33 mouse cellular contexts compared by ENCODE assay signal in genomic region chr10:77671519-77671918, GRCm38 (mm10). TPM values are rescaled to one million over a fixed set of nuclear protein-coding genes. Genes with fewer than 3 reads are reported as not detected.
A peak's percentile ranks its signal among the peaks of the same experiment; 100 is the strongest.
DNase-seq lines count a peak whose midpoint lies in the region; ATAC-seq and TF ChIP-seq lines count a peak whose summit lies in the region.
"Had no signal": no experiment of that assay in that cellular context is flagged by ENCODE, and none has a peak within 500 bp of the region (broad histone marks: within the 10 kb centered on the region; RNA-seq: fewer than 3 reads in every experiment).

No protein-coding gene starts in this region.

- H3K4me2 ChIP-seq in intestine, embryonic 15.5 days (replicated peaks), result no peak overlapping the region
- no peak overlapping the region for H3K4me2 ChIP-seq in intestine, postnatal 0 days (replicated peaks; ENCODE audit: low read depth)
- H3K4me2 ChIP-seq in liver, embryonic 13.5 days, result peak overlapping the region; percentile 19; the same call in 1 of the 2 replicates
- H3K4me2 ChIP-seq: limb, embryonic 12.5 days; neural tube, embryonic 13.5 days; stomach, embryonic 15.5 days had no signal

- no peaks in the 10 kb centered on the region for H3K36me3 ChIP-seq in intestine, embryonic 15.5 days
- no peaks in the 10 kb centered on the region for H3K36me3 ChIP-seq in intestine, postnatal 0 days (ENCODE audit: control insufficient read depth, insufficient read depth)
- no peaks in the 10 kb centered on the region for H3K36me3 ChIP-seq in liver, embryonic 13.5 days
- H3K36me3 ChIP-seq: limb, embryonic 12.5 days; neural tube, embryonic 13.5 days; stomach, embryonic 15.5 days had no signal

- ATAC-seq in intestine, embryonic 15.5 days, result peak; percentile 72
- no peak; the same call in 1 of the 2 replicates for ATAC-seq in intestine, postnatal 0 days
- ATAC-seq in liver, embryonic 13.5 days (ENCODE audit: low read depth), result peak; percentile 90
- ATAC-seq in megakaryocyte-erythroid progenitor cell, adult 5-6 weeks (replicated peaks; ENCODE audit: low FRiP score, low TSS enrichment, poor library complexity, severe bottlenecking), result peak; percentile 80
- ATAC-seq: midbrain, embryonic 16.5 days had no signal

- no peaks in the 10 kb centered on the region for H3K9me3 ChIP-seq in intestine, embryonic 15.5 days
- no peaks in the 10 kb centered on the region for H3K9me3 ChIP-seq in intestine, postnatal 0 days (ENCODE audit: control insufficient read depth)
- H3K9me3 ChIP-seq in liver, embryonic 13.5 days (replicated peaks), result no peaks in the 10 kb centered on the region
- H3K9me3 ChIP-seq: limb, embryonic 12.5 days; neural tube, embryonic 13.5 days; stomach, embryonic 15.5 days had no signal

- intact Hi-C loops in left cerebral cortex, postnatal 36 days (cut with DNase I), result no loop called here

- H3K4me3 ChIP-seq in intestine, embryonic 15.5 days (replicated peaks), result no peak overlapping the region
- H3K4me3 ChIP-seq in intestine, postnatal 0 days (ENCODE audit: low read depth, low read length), result no peak overlapping the region
- no peak overlapping the region for H3K4me3 ChIP-seq in liver, embryonic 13.5 days (replicated peaks)
- H3K4me3 ChIP-seq: heart, adult 2 months; limb, embryonic 12.5 days; megakaryocyte, embryonic 14.5 days; myocyte; neural tube, embryonic 13.5 days; stomach, embryonic 15.5 days had no signal

- peaks cover 4% of the 10 kb centered on the region; the same call in 1 of the 2 replicates for H3K27me3 ChIP-seq in intestine, embryonic 15.5 days (replicated peaks)
- peaks cover under 1% of the 10 kb centered on the region; the same call in 1 of the 2 replicates for H3K27me3 ChIP-seq in intestine, postnatal 0 days (replicated peaks; ENCODE audit: control insufficient read depth, insufficient read depth, low read length)
- H3K27me3 ChIP-seq in liver, embryonic 13.5 days, result peaks cover 29% of the 10 kb centered on the region

- peak; percentile 59 for DNase-seq in c-Kit-positive CD71-positive TER-119-positive erythroid progenitor cells, embryonic 14.5 days (ENCODE audit: low spot score)
- DNase-seq in liver, embryonic 13.5 days, result peak; percentile 62
- DNase-seq in frontal cortex, adult 2 months (ENCODE audit: extremely low spot score in 1 of 2, low spot score in 1 of 2), result no peak
- DNase-seq in left cerebral cortex, postnatal 36 days (ENCODE audit: low spot score in 2 of 2), result no peak
- DNase-seq in ovary, postnatal 14 days (ENCODE audit: low spot score), result no peak
- DNase-seq: adrenal gland, postnatal 25 days; cerebellum, adult 11-12 months; cerebellum, postnatal 10 days; gastrocnemius, postnatal 36 days; heart, adult 2 months; kidney, adult 8-10 months; kidney, postnatal 14 days; lung, adult 2 months; lung, postnatal 14 days; thymus, postnatal 36 days had no signal

- no peak for TF ChIP-seq CTCF in intestine, postnatal 0 days (IDR thresholded peaks at IDR 0.05; ENCODE audit: low read depth)

- H3K4me1 ChIP-seq in intestine, embryonic 15.5 days (replicated peaks), result no peaks in the 10 kb centered on the region
- H3K4me1 ChIP-seq in intestine, postnatal 0 days (replicated peaks; ENCODE audit: control insufficient read depth, insufficient read depth, low read length), result no peaks in the 10 kb centered on the region
- H3K4me1 ChIP-seq in liver, embryonic 13.5 days (replicated peaks), result peaks cover 26% of the 10 kb centered on the region
- H3K4me1 ChIP-seq: neural tube, embryonic 13.5 days; stomach, embryonic 15.5 days had no signal

- no peak overlapping the region for H3K27ac ChIP-seq in intestine, embryonic 15.5 days
- no peak overlapping the region for H3K27ac ChIP-seq in intestine, postnatal 0 days (ENCODE audit: low read depth, low read length)
- H3K27ac ChIP-seq in liver, embryonic 13.5 days, result peak overlapping the region; percentile 59
- H3K27ac ChIP-seq: heart, adult 2 months; limb, embryonic 12.5 days; neural tube, embryonic 13.5 days; stomach, embryonic 15.5 days had no signal

- 23% methylated on average over 4 of the region's 4 CpGs for WGBS in intestine, embryonic 15.5 days
- 21% methylated on average over 4 of the region's 4 CpGs for WGBS in intestine, postnatal 0 days
- 6% methylated on average over 4 of the region's 4 CpGs for WGBS in liver, embryonic 13.5 days (ENCODE audit: insufficient replicate concordance)

- no peak overlapping the region for H3K9ac ChIP-seq in intestine, embryonic 15.5 days
- H3K9ac ChIP-seq in intestine, postnatal 0 days (ENCODE audit: low read depth, low read length), result no peak overlapping the region
- no peak overlapping the region for H3K9ac ChIP-seq in liver, embryonic 13.5 days
- H3K9ac ChIP-seq: limb, embryonic 12.5 days; neural tube, embryonic 13.5 days; stomach, embryonic 15.5 days had no signal

RNA-seq across cellular contexts. Expression of gene Tspear, which starts 14.8 kb away (rescaled TPM):
- 0.47 and 0.53 TPM in 2 replicates for polyA plus RNA-seq in intestine, embryonic 15.5 days (2015; fragmentation: Nextera tagmentation; extraction: Ambion mirVana)
- polyA plus RNA-seq in intestine, postnatal 0 days (2015; fragmentation: Nextera tagmentation; extraction: Ambion mirVana), result 0.10 and 0.20 TPM in 2 replicates
- polyA plus RNA-seq in liver, embryonic 13.5 days (2015; fragmentation: Nextera tagmentation; extraction: Ambion mirVana), result 0.07 and 0.10 TPM in 2 replicates
- total RNA-seq in megakaryocyte-erythroid progenitor cell, adult 5-6 weeks (2014; fragmentation: Nextera tagmentation), result 0.22 TPM in 1 of 2 replicates, not detected in the other
- total RNA-seq in megakaryocyte-erythroid progenitor cell, adult 5-6 weeks (2017), result not detected in 2 replicates
- polyA plus RNA-seq in frontal cortex, adult 2 months (2012; rRNA removed), result 0.04 TPM in 1 of 2 replicates, not detected in the other
- total RNA-seq in left cerebral cortex, postnatal 36 days (2021), result under 1 TPM in 1 of 2 experiments, not detected in 1; 0.25 TPM
- total RNA-seq: gastrocnemius, adult 18-20 months; gastrocnemius, postnatal 36 days; heart, adult 2 months; layer of hippocampus, postnatal 25 days had no signal
- polyA plus RNA-seq: C2C12; heart, adult 2 months; heart, postnatal 0 days; myocyte had no signal

RNA-seq across cellular contexts. Expression of gene Gm19402, which starts 19.0 kb away (rescaled TPM):
- polyA plus RNA-seq in intestine, embryonic 15.5 days (2015; fragmentation: Nextera tagmentation; extraction: Ambion mirVana), result not detected in 2 replicates
- polyA plus RNA-seq in intestine, postnatal 0 days (2015; fragmentation: Nextera tagmentation; extraction: Ambion mirVana), result not detected in 2 replicates
- polyA plus RNA-seq in liver, embryonic 13.5 days (2015; fragmentation: Nextera tagmentation; extraction: Ambion mirVana), result not detected in 2 replicates
- not detected in 2 replicates for total RNA-seq in megakaryocyte-erythroid progenitor cell, adult 5-6 weeks (2014; fragmentation: Nextera tagmentation)
- total RNA-seq in megakaryocyte-erythroid progenitor cell, adult 5-6 weeks (2017), result not detected in 2 replicates
- polyA plus RNA-seq in frontal cortex, adult 2 months (2012; rRNA removed), result not detected in 2 replicates
- not detected for total RNA-seq in left cerebral cortex, postnatal 36 days (2021)
- total RNA-seq: adrenal gland, postnatal 25 days; gastrocnemius, adult 18-20 months; gastrocnemius, postnatal 36 days; heart, adult 2 months; layer of hippocampus, adult 18-20 months; layer of hippocampus, postnatal 25 days had no signal
- polyA plus RNA-seq: brain, embryonic 14.5 days; C2C12; embryonic facial prominence, embryonic 11.5 days; forebrain, embryonic 11.5 days; heart, adult 2 months; heart, postnatal 0 days; hindbrain, embryonic 11.5 days; limb, embryonic 12.5 days; lung, adult 2 months; midbrain, embryonic 16.5 days; myocyte; neural tube, embryonic 13.5 days; stomach, embryonic 15.5 days had no signal

RNA-seq across cellular contexts. Expression of gene Gm9508, which starts 25.5 kb away (rescaled TPM):
- not detected in 2 replicates for polyA plus RNA-seq in intestine, embryonic 15.5 days (2015; fragmentation: Nextera tagmentation; extraction: Ambion mirVana)
- polyA plus RNA-seq in intestine, postnatal 0 days (2015; fragmentation: Nextera tagmentation; extraction: Ambion mirVana), result not detected in 2 replicates
- polyA plus RNA-seq in liver, embryonic 13.5 days (2015; fragmentation: Nextera tagmentation; extraction: Ambion mirVana), result not detected in 2 replicates
- total RNA-seq in megakaryocyte-erythroid progenitor cell, adult 5-6 weeks (2014; fragmentation: Nextera tagmentation), result not detected in 2 replicates
- not detected in 2 replicates for total RNA-seq in megakaryocyte-erythroid progenitor cell, adult 5-6 weeks (2017)
- polyA plus RNA-seq in frontal cortex, adult 2 months (2012; rRNA removed), result not detected in 2 replicates
- total RNA-seq in left cerebral cortex, postnatal 36 days (2021), result not detected
- total RNA-seq: adrenal gland, postnatal 25 days; gastrocnemius, adult 18-20 months; gastrocnemius, postnatal 36 days; heart, adult 2 months; layer of hippocampus, adult 18-20 months; layer of hippocampus, postnatal 25 days had no signal
- polyA plus RNA-seq: brain, embryonic 14.5 days; C2C12; embryonic facial prominence, embryonic 11.5 days; forebrain, embryonic 11.5 days; heart, adult 2 months; heart, postnatal 0 days; hindbrain, embryonic 11.5 days; limb, embryonic 12.5 days; lung, adult 2 months; midbrain, embryonic 16.5 days; myocyte; neural tube, embryonic 13.5 days; stomach, embryonic 15.5 days had no signal

RNA-seq across cellular contexts. Expression of gene Gm10272, which starts 34.9 kb away (rescaled TPM):
- polyA plus RNA-seq in intestine, embryonic 15.5 days (2015; fragmentation: Nextera tagmentation; extraction: Ambion mirVana), result not detected in 2 replicates
- not detected in 2 replicates for polyA plus RNA-seq in intestine, postnatal 0 days (2015; fragmentation: Nextera tagmentation; extraction: Ambion mirVana)
- not detected in 2 replicates for polyA plus RNA-seq in liver, embryonic 13.5 days (2015; fragmentation: Nextera tagmentation; extraction: Ambion mirVana)
- total RNA-seq in megakaryocyte-erythroid progenitor cell, adult 5-6 weeks (2014; fragmentation: Nextera tagmentation), result not detected in 2 replicates
- not detected in 2 replicates for total RNA-seq in megakaryocyte-erythroid progenitor cell, adult 5-6 weeks (2017)
- polyA plus RNA-seq in frontal cortex, adult 2 months (2012; rRNA removed), result not detected in 2 replicates
- total RNA-seq in left cerebral cortex, postnatal 36 days (2021), result not detected
- total RNA-seq: adrenal gland, postnatal 25 days; gastrocnemius, adult 18-20 months; gastrocnemius, postnatal 36 days; heart, adult 2 months; layer of hippocampus, adult 18-20 months; layer of hippocampus, postnatal 25 days had no signal
- polyA plus RNA-seq: brain, embryonic 14.5 days; C2C12; embryonic facial prominence, embryonic 11.5 days; forebrain, embryonic 11.5 days; heart, adult 2 months; heart, postnatal 0 days; hindbrain, embryonic 11.5 days; limb, embryonic 12.5 days; lung, adult 2 months; midbrain, embryonic 16.5 days; myocyte; neural tube, embryonic 13.5 days; stomach, embryonic 15.5 days had no signal

RNA-seq across cellular contexts. Expression of gene Gm10024, which starts 39.7 kb away (rescaled TPM):
- polyA plus RNA-seq in intestine, embryonic 15.5 days (2015; fragmentation: Nextera tagmentation; extraction: Ambion mirVana), result not detected in 2 replicates
- not detected in 2 replicates for polyA plus RNA-seq in intestine, postnatal 0 days (2015; fragmentation: Nextera tagmentation; extraction: Ambion mirVana)
- not detected in 2 replicates for polyA plus RNA-seq in liver, embryonic 13.5 days (2015; fragmentation: Nextera tagmentation; extraction: Ambion mirVana)
- total RNA-seq in megakaryocyte-erythroid progenitor cell, adult 5-6 weeks (2014; fragmentation: Nextera tagmentation), result not detected in 2 replicates
- total RNA-seq in megakaryocyte-erythroid progenitor cell, adult 5-6 weeks (2017), result not detected in 2 replicates
- polyA plus RNA-seq in frontal cortex, adult 2 months (2012; rRNA removed), result not detected in 2 replicates
- total RNA-seq in left cerebral cortex, postnatal 36 days (2021), result not detected
- total RNA-seq: adrenal gland, postnatal 25 days; gastrocnemius, adult 18-20 months; gastrocnemius, postnatal 36 days; heart, adult 2 months; layer of hippocampus, adult 18-20 months; layer of hippocampus, postnatal 25 days had no signal
- polyA plus RNA-seq: brain, embryonic 14.5 days; C2C12; embryonic facial prominence, embryonic 11.5 days; forebrain, embryonic 11.5 days; heart, adult 2 months; heart, postnatal 0 days; hindbrain, embryonic 11.5 days; limb, embryonic 12.5 days; lung, adult 2 months; midbrain, embryonic 16.5 days; myocyte; neural tube, embryonic 13.5 days; stomach, embryonic 15.5 days had no signal

Comparison
In these comparisons a context has a peak if more than half of its experiments do, and no peak if none do; other contexts are left out.
1. DNase-seq: peak in c-Kit-positive CD71-positive TER-119-positive erythroid progenitor cells, embryonic 14.5 days (single experiment) and liver, embryonic 13.5 days (single experiment); none in frontal cortex, adult 2 months (0 of 2), left cerebral cortex, postnatal 36 days (0 of 2) and ovary, postnatal 14 days (single experiment).